Mouse (Mus musculus): ENCODE results near the gene Pof1b. TPM values are rescaled to one million over a fixed set of nuclear protein-coding genes. Genes with fewer than 3 reads are reported as not detected.
A peak's percentile ranks its signal among the peaks of the same experiment; 100 is the strongest.

Pof1b gene
- polyA plus RNA-seq (2014; fragmentation: Nextera tagmentation; extraction: Ambion mirVana), result 0.24 and 0.28 TPM in 2 replicates

DNA sequence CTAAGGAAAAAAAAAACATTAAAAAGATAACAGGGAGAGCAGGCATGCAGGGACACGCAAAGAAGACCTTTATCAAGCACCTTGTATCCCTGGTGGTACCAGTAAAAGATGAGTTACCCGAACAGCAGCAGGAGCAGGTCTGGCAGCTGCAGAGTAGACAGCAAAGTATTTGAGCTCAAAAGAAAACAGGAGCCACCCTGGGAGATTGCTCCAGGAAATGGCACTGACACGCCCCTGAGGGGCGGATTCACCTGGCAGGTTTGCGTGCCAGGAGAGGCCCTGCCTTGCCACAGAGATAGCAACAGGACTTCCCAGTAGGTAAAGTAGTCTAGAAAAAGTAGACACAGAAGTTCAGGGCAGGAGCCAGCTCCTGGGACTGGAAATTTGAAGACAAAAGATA is at the start of gene Pof1b:
Pof1b (minus strand) TSS at position 144 of the 400 bp plus-strand sequence.
- no peaks in the 10 kb centered on the region for H3K27me3 ChIP-seq (ENCODE audit: control insufficient read depth, insufficient read depth, low read length)

DNA sequence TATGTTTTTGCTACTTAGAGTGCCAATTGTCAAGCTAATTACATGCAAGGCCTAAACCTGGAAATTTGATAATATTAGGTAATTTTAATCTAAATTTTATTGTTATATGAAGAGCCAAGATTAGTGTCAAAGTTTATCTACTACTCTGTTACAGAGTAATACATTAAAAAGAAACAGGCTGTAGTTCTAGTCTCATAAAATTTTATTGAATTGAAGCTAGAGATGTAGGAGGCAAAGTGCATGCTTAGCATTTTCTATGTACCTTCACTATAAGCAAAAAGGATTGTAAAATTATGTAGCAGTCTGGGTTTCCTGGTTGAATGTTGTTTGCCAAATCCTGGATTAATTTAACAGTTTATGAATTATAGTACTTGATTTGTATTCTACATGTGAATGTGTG is 18.1 kb upstream of the Pof1b start:
- Histone ChIP-seq H3K36me3 (ENCODE audit: control insufficient read depth, insufficient read depth, low read length) (no peaks in the 10 kb centered on the region), H3K4me1 (ENCODE audit: control insufficient read depth, insufficient read depth, low read length) (no peaks in the 10 kb centered on the region), H3K9me3 (ENCODE audit: control insufficient read depth, low read length) (no peaks in the 10 kb centered on the region), H3K27me3 (ENCODE audit: control insufficient read depth, insufficient read depth, low read length) (no peaks in the 10 kb centered on the region), H3K4me3 (replicated peaks; ENCODE audit: low read depth, low read length) (no peak overlapping the region), H3K27ac (replicated peaks; ENCODE audit: low read depth, low read length) (no peak overlapping the region), H3K9ac (replicated peaks; ENCODE audit: low read length) (no peak overlapping the region), H3K4me2 (ENCODE audit: low read length) (no peak overlapping the region)
- no peak for DNase-seq
- ATAC-seq (ENCODE audit: low FRiP score, low TSS enrichment), result no peak

More for the DNA sequence above, at the start of gene Pof1b:
- DNase-seq, result no peak
- Histone ChIP-seq H3K4me1 (ENCODE audit: control insufficient read depth, insufficient read depth, low read length) (no peaks in the 10 kb centered on the region), H3K4me3 (replicated peaks; ENCODE audit: low read depth, low read length) (no peak within 1 kb of the TSS), H3K27ac (replicated peaks; ENCODE audit: low read depth, low read length) (no peak within 1 kb of the TSS), H3K9me3 (ENCODE audit: control insufficient read depth, low read length) (no peaks in the 10 kb centered on the region), H3K4me2 (ENCODE audit: low read length) (no peak within 1 kb of the TSS), H3K36me3 (ENCODE audit: control insufficient read depth, insufficient read depth, low read length) (no peaks in the 10 kb centered on the region), H3K9ac (replicated peaks; ENCODE audit: low read length) (no peak within 1 kb of the TSS)
- WGBS, result 75% methylated on average over 5 of the region's 5 CpGs
- no peak for ATAC-seq (ENCODE audit: low FRiP score, low TSS enrichment)

DNA sequence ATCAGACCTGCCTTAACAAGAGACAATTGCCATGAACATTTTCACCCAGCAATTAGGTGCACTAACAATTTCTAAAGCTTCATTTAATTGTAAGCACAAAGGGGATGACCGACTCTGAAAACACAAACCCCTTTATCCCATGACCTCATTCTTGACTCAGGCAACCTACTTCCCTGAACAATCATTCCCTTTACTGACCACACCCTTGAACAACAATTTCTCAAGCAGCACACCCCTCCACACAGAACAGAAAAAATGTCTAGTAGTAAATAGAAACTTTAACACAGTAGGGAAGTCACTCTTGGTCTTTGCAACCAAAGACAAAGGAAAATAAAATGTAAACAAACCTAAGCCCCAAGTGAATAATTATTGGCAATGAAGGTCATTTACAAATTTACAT is 4.1 kb downstream of the Pof1b start:
- no peaks in the 10 kb centered on the region for H3K9me3 ChIP-seq (ENCODE audit: control insufficient read depth, low read length)
- no peak overlapping the region for H3K27ac ChIP-seq (replicated peaks; ENCODE audit: low read depth, low read length)
- 78% methylated on average over 1 of the region's 1 CpGs for WGBS
- H3K27me3 ChIP-seq (ENCODE audit: control insufficient read depth, insufficient read depth, low read length), result no peaks in the 10 kb centered on the region
- H3K36me3 ChIP-seq (ENCODE audit: control insufficient read depth, insufficient read depth, low read length), result no peaks in the 10 kb centered on the region
- no peak overlapping the region for H3K4me3 ChIP-seq (replicated peaks; ENCODE audit: low read depth, low read length)
- DNase-seq, result no peak
- no peak overlapping the region for H3K9ac ChIP-seq (replicated peaks; ENCODE audit: low read length)
- ATAC-seq (ENCODE audit: low FRiP score, low TSS enrichment), result no peak
- no peak overlapping the region for H3K4me2 ChIP-seq (ENCODE audit: low read length)
- H3K4me1 ChIP-seq (ENCODE audit: control insufficient read depth, insufficient read depth, low read length), result no peaks in the 10 kb centered on the region

DNA sequence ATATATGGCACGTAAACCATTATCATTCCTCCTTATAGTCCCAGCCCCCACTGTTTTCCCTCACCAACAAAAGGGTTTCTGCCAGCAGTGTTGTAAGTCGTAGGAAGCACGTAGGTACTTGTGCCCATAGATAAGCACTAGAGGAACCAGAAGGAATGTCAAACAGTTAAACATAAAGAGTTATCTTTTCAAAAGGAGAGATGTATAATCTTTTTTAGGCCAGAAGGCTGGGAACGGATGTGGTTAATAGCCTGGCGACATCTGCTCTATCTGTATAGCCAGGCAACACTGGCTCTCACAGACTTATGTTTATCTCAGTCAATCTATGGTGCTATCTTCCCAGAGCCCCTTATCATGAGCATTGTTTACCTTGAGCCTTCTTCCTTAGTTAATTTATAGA is 17.8 kb downstream of the Pof1b start:
- ATAC-seq (ENCODE audit: low FRiP score, low TSS enrichment) (no peak), DNase-seq (no peak)
- no peaks in the 10 kb centered on the region for H3K4me1 ChIP-seq (ENCODE audit: control insufficient read depth, insufficient read depth, low read length)
- H3K36me3 ChIP-seq (ENCODE audit: control insufficient read depth, insufficient read depth, low read length), result no peaks in the 10 kb centered on the region
- H3K9me3 ChIP-seq (ENCODE audit: control insufficient read depth, low read length), result no peaks in the 10 kb centered on the region
- no peak overlapping the region for H3K9ac ChIP-seq (replicated peaks; ENCODE audit: low read length)
- H3K4me3 ChIP-seq (replicated peaks; ENCODE audit: low read depth, low read length), result no peak overlapping the region
- H3K27me3 ChIP-seq (ENCODE audit: control insufficient read depth, insufficient read depth, low read length), result no peaks in the 10 kb centered on the region
- WGBS, result 85% methylated on average over 5 of the region's 5 CpGs
- H3K27ac ChIP-seq (replicated peaks; ENCODE audit: low read depth, low read length), result no peak overlapping the region
- no peak overlapping the region for H3K4me2 ChIP-seq (ENCODE audit: low read length)

DNA sequence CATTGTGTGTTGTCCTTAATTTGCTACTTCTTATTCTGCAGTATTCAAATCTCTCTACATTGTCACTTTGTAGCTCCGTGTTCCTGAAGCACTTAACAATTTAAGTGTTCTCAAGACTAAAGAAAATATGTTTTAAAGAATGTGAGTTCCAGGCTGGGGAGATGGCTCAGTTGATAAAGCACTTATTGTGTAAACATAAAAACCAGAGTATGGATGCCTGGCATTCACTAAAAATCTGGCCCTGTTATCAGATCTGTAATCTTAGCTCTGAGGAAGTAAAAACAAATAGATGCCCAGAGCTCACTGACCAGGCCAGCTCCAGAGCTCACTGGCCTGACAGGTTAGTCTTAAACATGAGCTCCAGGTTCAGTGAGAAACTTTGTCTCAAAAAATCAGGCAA is 22.9 kb downstream of the Pof1b start:
- no peak overlapping the region for H3K4me3 ChIP-seq (replicated peaks; ENCODE audit: low read depth, low read length)
- no peaks in the 10 kb centered on the region for H3K36me3 ChIP-seq (ENCODE audit: control insufficient read depth, insufficient read depth, low read length)
- H3K4me1 ChIP-seq (ENCODE audit: control insufficient read depth, insufficient read depth, low read length), result no peaks in the 10 kb centered on the region
- no peaks in the 10 kb centered on the region for H3K9me3 ChIP-seq (ENCODE audit: control insufficient read depth, low read length)
- no peaks in the 10 kb centered on the region for H3K27me3 ChIP-seq (ENCODE audit: control insufficient read depth, insufficient read depth, low read length)
- H3K9ac ChIP-seq (replicated peaks; ENCODE audit: low read length), result no peak overlapping the region
- H3K4me2 ChIP-seq (ENCODE audit: low read length), result no peak overlapping the region
- 70% methylated on average over 1 of the region's 1 CpGs for WGBS
- DNase-seq, result no peak
- ATAC-seq (ENCODE audit: low FRiP score, low TSS enrichment), result no peak
- no peak overlapping the region for H3K27ac ChIP-seq (replicated peaks; ENCODE audit: low read depth, low read length)

DNA sequence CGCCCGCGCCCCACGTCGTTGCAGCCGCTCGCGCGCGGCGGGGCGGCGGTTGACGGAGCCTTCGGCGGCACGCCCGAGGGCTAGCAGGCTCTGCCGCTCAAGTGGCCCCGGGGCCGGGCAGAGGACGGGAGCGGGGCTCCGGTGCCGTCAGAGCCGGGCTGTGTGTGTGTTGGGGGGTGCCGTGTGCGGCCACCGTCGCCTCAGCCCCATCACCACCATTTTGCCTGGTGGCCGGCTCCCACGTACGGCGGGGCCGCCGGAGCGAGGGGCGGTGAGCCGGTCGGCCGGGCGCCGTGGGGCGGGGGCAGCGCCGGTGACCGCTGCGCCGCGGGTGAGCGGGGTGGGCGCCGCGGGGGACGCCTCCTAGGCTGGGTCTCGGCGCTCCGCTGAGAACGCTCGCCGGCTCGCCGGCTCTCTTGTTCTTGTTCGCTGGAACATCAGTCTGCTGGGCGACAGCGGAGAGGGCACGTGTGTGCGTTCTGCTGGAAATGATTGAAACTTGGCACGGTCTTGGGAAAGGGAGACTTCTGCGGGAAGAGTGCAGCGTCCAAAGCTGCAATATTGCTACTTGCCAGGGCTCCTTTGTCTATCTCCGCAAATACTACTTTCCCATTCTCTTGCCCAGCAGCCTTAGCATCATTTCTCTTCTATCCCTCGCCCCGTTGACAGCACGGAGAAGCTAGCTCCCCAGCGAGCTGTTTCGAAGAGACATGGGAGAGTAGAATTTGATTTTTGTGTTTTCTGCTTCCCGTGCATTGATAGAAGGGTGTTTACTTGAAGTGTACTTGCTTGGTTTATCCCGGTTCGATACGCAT is 96.9 kb downstream of the Pof1b start:
- Histone ChIP-seq H3K36me3 (ENCODE audit: control insufficient read depth, insufficient read depth, low read length) (no peaks in the 10 kb centered on the region), H3K9me3 (ENCODE audit: control insufficient read depth, low read length) (no peaks in the 10 kb centered on the region), H3K9ac (replicated peaks; ENCODE audit: low read length) (peak overlapping the region; percentile 85), H3K27me3 (ENCODE audit: control insufficient read depth, insufficient read depth, low read length) (no peaks in the 10 kb centered on the region), H3K4me2 (ENCODE audit: low read length) (peak overlapping the region; percentile 53), H3K4me3 (replicated peaks; ENCODE audit: low read depth, low read length) (peak overlapping the region; percentile 58), H3K27ac (replicated peaks; ENCODE audit: low read depth, low read length) (peak overlapping the region; percentile 90), H3K4me1 (ENCODE audit: control insufficient read depth, insufficient read depth, low read length) (no peaks in the 10 kb centered on the region)
- ATAC-seq (ENCODE audit: low FRiP score, low TSS enrichment), result peak; percentile 63
- 24% methylated on average over 79 of the region's 81 CpGs for WGBS
- DNase-seq, result peak; percentile 67

DNA sequence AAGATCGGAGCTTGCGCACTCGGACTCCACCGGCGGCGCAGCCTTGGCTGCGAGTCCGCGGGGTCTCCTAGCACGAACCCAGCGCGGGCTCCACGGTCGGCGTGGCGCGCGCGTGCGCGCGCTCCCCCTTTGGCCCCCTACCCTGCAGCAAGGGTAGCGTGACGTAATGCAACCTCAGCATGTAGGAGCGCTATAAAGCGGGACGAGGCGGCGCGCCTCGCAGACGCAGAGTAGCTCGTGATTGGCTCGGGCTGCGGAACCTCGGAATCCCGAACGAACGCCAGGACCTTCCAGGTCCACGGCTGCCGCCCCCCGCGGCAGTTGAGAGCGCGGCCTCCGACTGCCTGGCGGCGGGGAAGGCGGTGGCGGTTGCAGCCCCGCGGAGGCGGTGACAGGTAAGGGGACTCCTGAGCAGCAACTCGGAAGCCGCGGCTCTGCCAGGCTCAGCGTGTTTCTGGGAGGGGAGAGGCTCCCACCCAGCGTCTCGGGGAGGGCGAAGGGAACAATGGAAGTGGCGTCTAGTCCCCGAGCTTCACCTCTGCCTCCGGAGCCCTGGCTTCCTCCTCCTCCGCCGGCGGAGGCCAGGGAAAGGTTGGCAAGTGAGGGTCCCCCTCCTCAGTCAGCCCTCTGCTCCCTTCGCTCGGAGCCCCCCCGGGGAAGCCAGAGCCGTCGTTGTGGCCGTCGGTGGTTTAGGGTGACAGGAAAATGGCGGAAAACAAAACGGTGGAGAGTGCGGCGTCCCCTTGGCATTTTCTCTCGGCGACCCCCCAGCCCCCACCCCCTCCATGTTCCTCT is 97.7 kb downstream of the Pof1b start, which contains the start of gene Zfp711:
Zfp711 (plus strand) TSS at position 16 of the 795 bp plus-strand sequence.
- H3K4me1 ChIP-seq (ENCODE audit: control insufficient read depth, insufficient read depth, low read length), result no peaks in the 10 kb centered on the region
- DNase-seq (peak; percentile 94), ATAC-seq (ENCODE audit: low FRiP score, low TSS enrichment) (peak; percentile 97)
- H3K4me2 ChIP-seq (ENCODE audit: low read length), result peak within 1 kb of the TSS; percentile 53
- H3K9me3 ChIP-seq (ENCODE audit: control insufficient read depth, low read length), result no peaks in the 10 kb centered on the region
- H3K9ac ChIP-seq (replicated peaks; ENCODE audit: low read length), result peak within 1 kb of the TSS; percentile 85
- peak within 1 kb of the TSS; percentile 90 for H3K27ac ChIP-seq (replicated peaks; ENCODE audit: low read depth, low read length)
- 23% methylated on average over 75 of the region's 79 CpGs for WGBS
- peak within 1 kb of the TSS; percentile 58 for H3K4me3 ChIP-seq (replicated peaks; ENCODE audit: low read depth, low read length)
- H3K36me3 ChIP-seq (ENCODE audit: control insufficient read depth, insufficient read depth, low read length), result no peaks in the 10 kb centered on the region
- H3K27me3 ChIP-seq (ENCODE audit: control insufficient read depth, insufficient read depth, low read length), result no peaks in the 10 kb centered on the region

Data from midbrain, embryonic 14.5 days (tissue).